Mouse (Mus musculus) layer of hippocampus, adult 9-11 months (tissue): Measurements from ENCODE around the gene Nrm.

ENCODE experiments used
- DNase-seq: peaks from one replicate; pipeline ENCODE4 v3.0.0; 2022

The Nrm gene

GRCm38 (mm10) chr17:35861198-35861857, at the start of gene Nrm:
TSS of gene Nrm (plus strand) at chr17:35861318.
- DNase-seq = peak; percentile 86

- no peak for DNase-seq
Observed at GRCm38 (mm10) chr17:35812307-35812706, 48.8 kb upstream of the Nrm start.

GRCm38 (mm10) chr17:35812736-35813135, 48.4 kb upstream of the Nrm start:
- no peak for DNase-seq

- peak; percentile 88 for DNase-seq
Observed at GRCm38 (mm10) chr17:35813245-35813647, 47.9 kb upstream of the Nrm start.

GRCm38 (mm10) chr17:35813653-35814052, 47.5 kb upstream of the Nrm start:
- DNase-seq = no peak

- no peak for DNase-seq
Observed at GRCm38 (mm10) chr17:35814678-35815077, 46.4 kb upstream of the Nrm start.

- no peak for DNase-seq
Observed at GRCm38 (mm10) chr17:35815836-35816235, 45.3 kb upstream of the Nrm start.

- no peak for DNase-seq
Observed at GRCm38 (mm10) chr17:35816686-35817085, 44.4 kb upstream of the Nrm start.

GRCm38 (mm10) chr17:35817226-35817625, 43.9 kb upstream of the Nrm start:
- no peak for DNase-seq

GRCm38 (mm10) chr17:35820111-35820510, 41.0 kb upstream of the Nrm start:
- no peak for DNase-seq

- DNase-seq = peak; percentile 66
Observed at GRCm38 (mm10) chr17:35821439-35822430, 39.4 kb upstream of the Nrm start, which contains the start of gene Ier3. TSS of gene Ier3 (plus strand) at chr17:35821684.

- DNase-seq = no peak
Observed at GRCm38 (mm10) chr17:35822564-35822963, 38.6 kb upstream of the Nrm start.

GRCm38 (mm10) chr17:35822964-35823937, 37.9 kb upstream of the Nrm start, which contains the start of gene Flot1:
TSS of gene Flot1 (plus strand) at chr17:35823230.
- peak; percentile 87 for DNase-seq

- DNase-seq = no peak
Observed at GRCm38 (mm10) chr17:35824402-35824801, 36.7 kb upstream of the Nrm start.

GRCm38 (mm10) chr17:35825109-35825850, 35.8 kb upstream of the Nrm start:
- DNase-seq = no peak

- DNase-seq = peak; percentile 74
Observed at GRCm38 (mm10) chr17:35829737-35830136, 31.4 kb upstream of the Nrm start.

- DNase-seq = no peak
Observed at GRCm38 (mm10) chr17:35832400-35833238, 28.5 kb upstream of the Nrm start.

- no peak for DNase-seq
Observed at GRCm38 (mm10) chr17:35833239-35833751, 27.8 kb upstream of the Nrm start.

- DNase-seq = no peak
Observed at GRCm38 (mm10) chr17:35833894-35834293, 27.2 kb upstream of the Nrm start.

- no peak for DNase-seq
Observed at GRCm38 (mm10) chr17:35834696-35835422, 26.3 kb upstream of the Nrm start.
